Mouse (Mus musculus) ovary, adult 18-20 months (tissue): ENCODE results near the gene Kmt2c.
"Not testable (repeated sequence)": the region's sequence is repeated elsewhere in the genome, so short reads cannot be mapped to it uniquely, and the experiment has no call there.

ENCODE experiments used
- DNase-seq: peaks from one replicate; pipeline ENCODE4 v3.0.0; 2022; ENCODE audit warnings: low spot score, mixed read lengths

The Kmt2c gene

DNA sequence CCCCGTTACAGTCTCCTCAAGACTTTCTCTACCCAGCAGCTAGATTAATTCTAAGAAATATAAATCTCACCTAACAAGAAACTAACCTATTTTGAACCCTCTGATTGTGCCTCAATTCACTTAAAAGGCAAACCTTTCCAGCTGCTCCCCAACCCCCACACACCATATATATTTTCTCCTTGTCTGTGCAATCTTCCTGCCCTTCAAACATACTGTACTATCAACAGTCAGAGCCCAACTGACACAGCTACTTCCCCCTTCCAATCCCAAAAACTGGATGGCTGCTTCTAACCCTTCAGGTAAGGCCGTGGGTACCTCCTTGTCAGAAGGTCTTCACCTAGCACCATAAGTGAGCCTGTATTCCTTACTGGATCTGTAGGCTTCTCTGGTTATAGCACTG is 130.2 kb downstream of the Kmt2c start:
- DNase-seq: no peak

DNA sequence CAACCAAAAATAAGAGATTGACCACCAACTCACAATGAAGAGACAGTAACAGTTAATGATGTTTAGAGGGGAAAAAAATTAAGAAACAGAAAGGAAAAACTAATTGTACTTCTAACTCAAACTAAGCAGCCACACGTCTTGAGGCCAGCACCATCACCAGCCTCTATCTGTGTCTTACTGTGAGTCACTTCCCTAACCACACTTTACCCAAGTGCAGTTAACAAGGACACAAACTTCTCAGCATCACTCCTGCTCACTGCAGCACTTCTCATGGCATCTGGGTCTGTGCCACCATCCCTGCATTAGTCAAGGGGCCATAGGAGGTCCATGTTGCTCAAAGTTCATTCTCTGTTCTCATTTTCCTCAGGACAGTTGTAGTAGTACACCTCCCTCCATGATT is 131.5 kb downstream of the Kmt2c start:
- no peak for DNase-seq

DNA sequence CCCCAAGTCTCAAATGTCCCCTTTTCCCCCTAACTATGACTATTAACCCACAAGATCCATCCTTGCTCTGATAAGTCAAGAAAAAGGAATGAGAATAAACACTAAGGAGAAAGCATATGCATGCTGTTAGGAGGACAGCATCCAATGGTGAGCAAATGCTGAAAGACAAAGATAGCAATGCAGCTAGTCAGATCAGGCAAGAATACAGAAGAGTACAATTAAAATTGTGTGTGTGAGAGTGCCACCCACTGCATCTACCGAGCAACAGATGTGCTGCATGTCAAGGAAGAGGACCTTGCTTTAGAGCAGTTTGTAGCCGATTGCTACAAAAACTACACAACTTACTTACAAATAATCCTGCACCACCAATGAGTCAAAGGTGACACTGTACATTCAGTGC is 145.1 kb downstream of the Kmt2c start:
- DNase-seq: no peak

DNA sequence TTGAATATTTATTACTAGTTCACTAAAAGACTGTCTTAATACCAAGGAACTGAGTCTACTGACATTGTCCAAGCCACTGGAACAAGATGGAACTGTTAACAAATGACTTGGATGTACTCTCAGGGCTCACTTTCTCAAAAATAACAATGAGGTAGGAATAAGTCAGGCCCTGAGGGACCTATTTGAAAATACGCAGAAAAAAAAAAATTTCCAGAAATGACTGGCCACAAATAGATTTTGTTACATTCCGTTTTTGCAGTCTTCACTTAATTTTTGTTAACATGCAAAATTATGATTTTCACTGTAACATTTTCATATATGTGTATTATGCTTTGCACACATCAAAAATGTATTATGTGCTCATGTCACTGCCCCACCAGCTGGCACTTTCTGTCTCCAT is 167.3 kb downstream of the Kmt2c start:
- DNase-seq: no peak

DNA sequence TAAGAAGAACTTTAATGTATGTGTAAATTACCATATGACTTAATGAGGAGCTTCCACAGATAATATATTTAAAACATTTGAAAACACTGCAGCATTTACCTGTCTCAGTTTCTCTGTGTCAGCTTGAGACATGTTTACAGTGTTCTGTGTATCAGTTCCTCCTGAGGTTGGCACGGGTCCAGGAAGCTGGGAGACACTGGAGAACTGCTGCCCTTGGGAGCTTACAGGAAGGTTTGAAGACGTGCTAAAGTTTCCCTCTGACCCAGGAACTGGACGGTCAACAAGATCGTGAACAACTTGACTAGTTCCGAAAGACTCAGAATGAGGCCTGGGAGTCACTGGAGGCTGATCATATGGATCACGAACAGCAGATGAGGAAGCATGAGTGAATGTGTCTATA is 184.7 kb downstream of the Kmt2c start:
- DNase-seq: no peak

DNA sequence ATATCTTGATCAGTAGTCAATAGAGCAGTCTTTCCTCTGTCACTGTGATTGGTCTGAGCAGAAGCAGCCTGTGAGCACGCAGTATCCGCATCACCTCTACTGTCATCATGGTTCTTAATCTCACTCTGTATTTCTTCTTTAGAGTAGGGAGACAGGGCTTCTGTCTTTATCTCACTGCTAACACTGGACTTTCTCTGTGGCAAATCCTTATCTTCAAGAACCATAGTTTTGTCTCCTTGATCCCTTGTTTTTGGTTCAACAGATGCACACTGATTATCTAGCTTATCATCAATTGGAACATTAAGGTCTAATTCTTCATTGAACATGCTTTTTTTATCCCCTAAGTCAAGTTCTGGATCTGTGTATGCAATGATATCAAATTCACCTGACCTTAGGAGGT is 188.4 kb downstream of the Kmt2c start:
- DNase-seq: no peak

DNA sequence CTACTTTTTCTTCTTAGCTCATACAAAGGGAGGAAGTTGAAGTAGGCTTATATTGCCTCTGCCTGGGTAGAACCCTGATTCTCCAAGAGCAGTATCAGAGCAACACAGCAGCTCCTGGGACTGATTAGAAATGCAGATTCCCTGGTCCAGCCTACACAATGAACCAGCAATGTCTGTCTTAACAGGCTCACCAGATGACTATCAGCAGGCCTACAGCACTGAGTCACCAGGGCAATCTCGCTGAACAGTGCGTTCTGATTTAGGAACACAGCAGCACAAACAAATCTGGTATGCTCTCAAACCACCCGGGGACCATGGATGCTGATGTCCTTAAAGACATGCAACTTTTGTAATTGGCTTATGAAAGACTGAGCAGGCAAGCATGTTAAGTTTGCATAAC is 201.8 kb downstream of the Kmt2c start:
- no peak for DNase-seq

DNA sequence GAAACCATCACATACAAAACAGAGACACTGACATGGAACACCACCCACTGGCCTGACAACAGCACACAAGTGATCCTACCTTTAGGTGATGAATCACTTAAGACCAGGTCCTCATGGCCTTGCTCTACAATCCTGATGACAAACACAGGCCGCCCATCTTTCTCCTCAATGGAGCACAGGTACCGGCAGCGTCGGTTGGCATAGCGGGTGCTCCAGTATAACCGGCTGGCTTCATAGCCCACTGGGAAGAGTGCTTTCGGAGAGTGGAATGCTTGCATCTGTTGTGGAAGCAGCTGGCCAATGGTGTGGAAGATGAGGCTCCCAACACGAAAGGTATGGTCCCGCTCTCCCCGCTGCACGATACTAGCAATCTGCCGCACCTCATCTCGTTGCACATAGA is 214.6 kb downstream of the Kmt2c start:
- DNase-seq: no peak

DNA sequence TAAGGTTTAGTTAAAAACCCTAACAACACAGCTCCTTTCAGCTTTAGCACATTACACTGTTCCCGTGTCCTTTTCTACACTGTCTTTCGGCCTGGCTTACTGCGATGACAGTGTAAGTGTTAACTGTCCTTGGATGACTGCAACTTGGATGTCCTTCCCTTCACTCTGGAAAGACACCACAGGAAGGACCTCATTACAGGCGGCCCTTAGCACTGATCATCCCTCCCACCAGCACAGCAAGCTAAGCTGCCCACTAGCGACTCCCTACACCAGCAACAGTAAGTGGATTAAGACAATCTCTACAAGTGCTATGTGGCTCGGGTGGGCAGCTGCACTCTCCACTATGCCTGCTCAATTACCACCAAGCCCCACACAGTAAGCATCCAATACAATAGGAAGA is 222.2 kb downstream of the Kmt2c start:
- no peak for DNase-seq

DNA sequence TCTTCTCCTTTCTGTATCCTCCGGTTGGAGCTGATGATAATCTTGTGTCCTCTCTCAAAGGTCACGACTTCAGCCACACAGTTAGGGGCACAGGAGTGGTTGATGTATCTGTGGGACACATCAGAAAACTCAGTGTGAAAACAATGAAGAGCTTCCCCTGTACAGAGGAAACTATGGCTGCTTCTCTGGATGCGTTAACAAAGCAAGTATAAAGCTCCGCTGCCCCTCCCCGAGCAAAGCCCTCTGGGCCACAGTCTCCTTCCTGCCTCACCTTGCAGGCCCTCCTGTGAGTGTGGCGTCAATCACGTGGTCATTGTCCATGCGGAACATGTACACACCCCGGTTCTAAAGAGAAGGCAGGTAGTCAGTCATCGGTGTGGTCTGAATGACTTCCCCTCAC is 223.0 kb downstream of the Kmt2c start:
- DNase-seq: no peak

DNA sequence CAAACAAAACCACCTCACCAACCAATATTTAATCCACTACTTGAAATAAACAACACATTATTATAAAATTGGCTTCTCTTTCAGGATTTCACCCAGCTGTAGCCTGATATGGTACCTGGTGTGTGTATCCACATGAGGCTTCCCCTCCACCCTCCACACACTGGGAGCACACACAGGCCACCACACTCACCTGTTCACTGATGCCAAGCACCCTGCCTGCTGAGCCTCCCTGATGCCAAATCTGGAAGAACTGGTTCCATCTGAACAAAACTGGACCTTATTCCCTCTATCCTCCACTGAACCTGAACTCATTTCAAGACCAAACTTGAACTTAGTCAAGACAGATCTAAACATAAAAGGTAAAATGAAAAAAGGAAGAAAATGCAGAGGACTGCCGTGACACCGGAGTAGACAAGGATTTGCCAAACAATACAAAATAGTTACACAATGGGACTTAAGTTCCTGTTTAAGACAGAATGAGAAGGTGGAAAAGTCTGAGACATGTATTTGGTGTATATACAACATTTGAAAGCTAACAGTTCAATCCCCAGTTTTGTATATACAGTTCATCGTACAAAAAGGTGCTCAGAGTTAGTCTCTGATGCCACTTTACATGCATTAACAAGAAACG is 230.2 kb downstream of the Kmt2c start:
- DNase-seq: no peak

DNA sequence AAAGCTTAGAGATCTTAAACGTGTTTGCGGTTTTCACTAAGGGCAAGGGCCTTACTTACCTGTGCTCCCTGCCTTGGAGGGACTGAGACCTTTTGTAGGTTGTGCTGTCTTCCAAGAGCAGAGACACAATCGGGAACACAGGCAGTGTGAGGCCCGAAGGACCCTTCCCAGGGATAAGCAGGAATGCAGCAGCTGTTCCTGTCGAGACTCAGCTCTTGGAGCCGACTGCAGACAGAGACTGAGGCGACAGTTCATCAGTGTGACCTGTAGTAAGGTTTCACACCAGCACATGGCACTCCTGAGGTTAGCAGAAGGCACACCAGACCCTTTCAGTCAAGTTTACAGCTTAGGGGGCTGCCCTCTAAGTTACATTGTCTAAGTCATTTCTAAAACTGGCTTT is 236.3 kb downstream of the Kmt2c start:
- no peak for DNase-seq

DNA sequence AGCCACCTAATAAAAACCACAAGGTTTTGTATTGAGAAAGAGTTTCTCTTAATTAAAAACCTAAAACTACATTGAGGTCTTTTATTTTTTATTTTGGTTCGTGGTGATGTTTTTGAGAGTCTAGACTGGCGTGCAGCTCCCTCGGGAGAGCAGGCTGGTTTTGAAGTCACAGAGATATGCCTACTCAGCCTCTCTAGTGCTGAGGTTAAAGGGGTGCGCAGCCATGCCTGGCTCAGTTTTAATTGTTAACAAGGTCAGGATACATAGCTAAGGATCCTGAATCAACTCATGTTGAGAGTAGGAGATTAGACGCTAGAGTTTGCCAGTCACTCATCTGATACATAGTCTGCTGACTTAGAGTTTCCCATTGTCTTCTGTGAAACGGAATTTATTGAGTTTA is 237.1 kb downstream of the Kmt2c start:
- DNase-seq: no peak

DNA sequence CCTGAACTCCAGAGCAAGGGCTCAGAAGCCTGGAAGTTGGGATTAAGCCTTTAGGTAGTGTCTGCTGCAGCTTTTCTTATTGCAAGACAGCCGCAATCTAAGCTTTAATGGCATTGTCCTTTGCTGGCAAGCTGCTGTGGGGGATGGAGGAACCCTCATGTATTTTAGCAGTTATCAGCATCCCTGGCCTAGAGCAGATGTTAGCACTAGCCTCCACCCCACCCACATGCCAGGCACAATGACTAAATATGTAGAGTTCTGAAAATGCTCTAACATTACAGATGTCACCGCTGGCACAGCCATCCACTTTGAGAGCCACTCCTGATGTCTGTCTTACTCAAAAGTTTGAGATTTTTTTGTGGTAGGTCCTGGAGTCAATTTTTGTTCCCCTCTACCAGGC is 241.9 kb downstream of the Kmt2c start:
- no peak for DNase-seq

DNA sequence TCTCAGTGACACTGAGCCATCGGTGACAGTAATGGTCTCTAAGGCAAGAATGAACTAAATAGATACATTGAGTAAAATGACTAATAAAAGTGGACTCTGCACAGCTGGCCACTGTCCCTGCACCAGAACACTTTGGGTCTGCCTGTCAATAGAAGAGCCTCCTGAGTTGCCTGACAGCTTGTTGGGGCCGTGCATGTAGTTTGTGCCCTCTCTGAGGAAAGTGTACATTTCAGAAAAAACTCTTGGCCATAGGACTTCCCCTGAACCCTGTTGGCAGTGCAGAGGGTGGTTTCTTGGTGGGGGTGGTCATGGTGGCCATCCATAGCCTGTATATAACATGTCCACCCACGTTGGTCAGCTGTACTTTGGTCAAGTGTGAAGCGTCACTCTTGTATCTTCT is 244.1 kb downstream of the Kmt2c start:
- DNase-seq: no peak

DNA sequence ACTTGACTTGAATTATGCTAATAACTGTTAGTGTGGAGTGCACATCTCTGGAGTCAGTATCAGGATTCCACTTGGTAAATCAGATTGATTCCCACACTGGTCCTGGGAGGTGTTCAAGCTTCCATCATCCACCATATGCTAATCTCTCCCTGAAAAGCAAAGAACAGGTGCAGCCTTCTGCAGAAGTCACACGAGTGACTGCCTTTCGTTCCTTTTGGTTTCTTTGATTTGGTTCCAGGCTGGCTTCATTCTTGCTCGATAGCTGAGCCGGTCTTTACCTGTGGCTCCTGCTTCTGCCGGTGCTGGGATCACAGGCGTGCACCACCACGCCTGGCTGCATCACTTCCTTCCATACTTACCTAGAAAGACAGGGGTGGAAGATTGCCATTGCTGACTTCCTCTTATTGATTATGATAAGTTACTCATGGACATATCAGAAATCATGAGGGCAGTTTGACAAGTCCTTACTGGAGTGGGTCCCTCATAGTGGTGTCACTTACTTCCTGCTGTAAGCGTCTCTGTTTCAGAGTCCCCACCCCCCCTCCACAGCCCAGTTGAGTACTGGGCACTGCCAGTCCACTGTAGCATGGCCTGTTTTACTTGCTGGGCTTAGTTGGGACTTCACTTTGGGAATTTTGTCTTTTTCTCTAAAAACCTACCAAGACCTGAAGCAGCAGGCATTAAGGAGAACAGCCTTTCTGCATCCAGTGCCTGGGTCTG is 245.6 kb downstream of the Kmt2c start:
- no peak for DNase-seq

DNA sequence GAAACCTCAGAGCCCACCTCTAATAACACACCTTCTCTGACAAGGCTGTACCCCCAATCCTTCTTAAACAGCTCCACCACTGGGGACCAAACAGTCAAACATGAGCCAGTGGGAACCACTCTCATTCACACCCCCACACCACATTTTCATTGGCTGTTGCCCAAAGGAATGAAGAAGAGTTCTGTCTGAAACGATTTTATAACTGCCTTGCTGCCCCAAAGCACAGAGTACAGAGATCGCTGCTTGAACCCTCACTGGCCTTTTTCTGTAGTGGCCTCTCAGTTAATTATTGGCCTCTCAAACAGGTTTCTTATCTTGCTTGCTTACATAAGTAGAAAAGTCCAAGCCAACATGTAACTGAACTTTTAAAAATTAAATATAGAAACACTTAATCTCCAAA is 246.2 kb downstream of the Kmt2c start:
- no peak for DNase-seq

DNA sequence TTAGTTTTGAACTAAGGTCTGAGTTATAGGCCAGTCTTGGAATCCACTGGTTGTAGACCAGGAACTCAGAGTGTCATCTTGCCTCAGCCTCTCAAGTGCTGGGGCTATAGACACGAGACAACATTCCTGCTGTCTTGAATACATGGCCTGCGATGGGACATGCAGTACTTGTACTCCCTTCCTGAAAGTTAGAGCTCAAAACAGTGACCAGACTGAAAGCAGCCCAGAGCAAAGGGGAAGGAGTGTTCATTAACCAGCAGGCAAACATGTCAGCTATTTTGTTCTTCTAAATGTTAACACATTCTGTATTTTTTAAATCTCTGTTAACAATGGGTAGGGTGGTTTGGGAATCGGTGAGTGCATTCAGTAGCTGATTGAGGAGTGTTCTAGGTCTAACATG is 251.5 kb downstream of the Kmt2c start:
- DNase-seq: no peak

DNA sequence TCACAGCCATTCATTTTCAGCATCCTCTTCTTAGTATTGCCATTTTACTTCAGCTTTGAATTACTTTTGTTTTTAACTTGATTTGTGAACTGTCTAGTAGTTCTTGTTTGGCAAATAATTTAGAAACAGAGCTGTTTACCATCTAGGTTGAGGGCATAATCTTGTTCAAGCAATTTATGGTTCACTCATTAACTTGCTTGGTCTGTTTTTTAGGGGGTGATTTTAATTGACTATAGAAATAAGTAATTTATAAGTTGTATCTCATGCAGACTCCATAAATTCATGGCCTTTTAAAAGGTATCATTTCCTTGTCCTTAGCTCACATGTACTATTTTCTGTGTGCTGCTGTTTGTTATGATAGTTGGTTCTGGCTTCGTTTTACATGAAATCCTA is 252.1 kb downstream of the Kmt2c start:
- DNase-seq: no peak

DNA sequence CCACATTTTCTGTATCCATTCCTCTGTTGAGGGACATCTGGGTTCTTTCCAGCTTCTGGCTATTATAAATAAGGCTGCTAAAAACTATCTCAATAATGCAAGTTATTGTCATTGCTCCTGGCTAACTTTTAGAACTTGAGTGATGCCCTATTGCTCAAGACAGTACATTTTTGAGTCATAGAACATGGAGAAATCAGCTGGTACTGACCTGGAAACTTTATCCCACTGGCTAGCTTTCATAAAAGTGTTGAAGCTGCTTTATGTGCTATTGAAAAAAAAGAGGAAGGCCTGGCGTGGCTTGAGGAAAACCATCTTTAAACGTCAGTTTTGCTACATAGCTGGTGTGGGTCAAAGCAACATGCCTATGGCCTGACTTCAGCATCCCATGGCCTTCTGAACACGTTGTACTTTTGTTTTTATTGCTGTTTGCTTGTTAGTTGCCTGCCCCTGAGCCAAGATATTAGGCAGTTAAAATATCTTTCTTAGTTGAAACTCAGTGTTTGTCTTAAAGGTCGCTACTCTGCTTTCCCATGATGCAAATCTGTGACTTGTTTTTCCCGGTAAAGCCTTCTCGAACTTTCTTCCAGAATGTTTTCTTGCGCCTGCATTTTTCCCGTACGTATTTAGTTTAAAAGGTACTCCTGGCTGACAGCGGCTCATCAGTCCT is 252.6 kb downstream of the Kmt2c start:
- no peak for DNase-seq

DNA sequence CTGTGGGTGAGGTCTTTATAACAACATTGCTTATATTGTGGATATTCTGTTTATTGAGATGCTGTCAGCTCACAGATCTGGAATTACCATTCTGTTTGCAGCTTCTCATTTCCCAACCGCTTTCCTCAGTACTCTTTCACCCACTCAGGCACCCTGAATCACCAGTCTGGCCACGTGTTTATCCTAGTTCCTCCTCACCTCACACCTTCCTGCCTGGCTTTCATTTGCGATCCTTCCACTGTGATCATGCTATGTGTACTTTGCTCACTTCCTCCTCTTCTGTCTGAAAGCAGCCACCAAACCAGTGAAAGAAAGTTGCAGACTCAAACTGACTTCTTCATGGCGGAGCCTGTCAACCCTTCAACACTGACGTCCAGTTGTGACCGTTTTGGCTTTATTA is 255.5 kb downstream of the Kmt2c start:
- DNase-seq: no peak

DNA sequence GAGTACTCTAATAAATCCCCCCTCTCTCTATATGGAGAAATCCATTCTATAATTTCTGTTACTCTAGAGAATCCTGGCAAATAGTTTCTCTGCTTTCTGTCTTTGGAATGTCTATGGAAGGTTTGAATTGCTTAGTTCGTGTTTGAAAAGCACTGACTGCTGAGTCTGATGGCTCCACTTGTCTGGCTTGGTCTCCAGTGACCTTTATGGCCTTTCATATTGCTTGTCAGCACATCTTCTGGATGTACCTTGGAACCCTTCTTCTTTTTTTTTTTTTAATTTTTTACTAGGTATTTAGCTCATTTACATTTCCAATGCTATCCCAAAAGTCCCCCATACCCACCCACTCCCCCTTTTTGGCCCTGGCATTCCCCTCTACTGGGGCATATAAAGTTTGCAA is 274.2 kb downstream of the Kmt2c start:
- not testable (repeated sequence) for DNase-seq
